Mouse (Mus musculus) forebrain, embryonic 11.5 days (tissue): Measurements from ENCODE around the gene Col4a2. TPM values are rescaled to one million over a fixed set of nuclear protein-coding genes. Genes with fewer than 3 reads are reported as not detected.

Experiments
- ATAC-seq: fragments of 200-750 bp; cut with Nextera tagmentation; replicated peaks from 2 replicates; pipeline ENCODE4 v1.8.0; 2017; ENCODE audit warnings: moderate TSS enrichment; ENCODE audit not compliant: low FRiP score
- DNase-seq: peaks from one replicate; pipeline ENCODE4 v3.0.0-alpha.2; 2017; ENCODE audit warnings: low spot score
- H3K27ac ChIP-seq: fragments of 300-500 bp; sonication (generic); 2 replicates; pipeline ENCODE4 v1.5.1; 2014; ENCODE audit warnings: low read depth, low read length
- H3K27me3 ChIP-seq: fragments of 300-500 bp; sonication (generic); 2 replicates; pipeline ENCODE4 v1.6.1; 2014; ENCODE audit warnings: mild to moderate bottlenecking, low read length, mixed read lengths; ENCODE audit not compliant: control insufficient read depth, insufficient read depth
- H3K36me3 ChIP-seq: fragments of 300-500 bp; sonication (generic); 2 replicates; pipeline ENCODE4 v1.6.1; 2014; ENCODE audit warnings: mild to moderate bottlenecking, low read length, moderate library complexity, mixed read lengths; ENCODE audit not compliant: control insufficient read depth, insufficient read depth
- H3K4me1 ChIP-seq: fragments of 300-500 bp; sonication (generic); replicated peaks from 2 replicates; pipeline ENCODE4 v1.6.1; 2014; ENCODE audit warnings: low read length, mixed read lengths; ENCODE audit not compliant: control insufficient read depth, insufficient read depth
- H3K4me2 ChIP-seq: fragments of 300-500 bp; sonication (generic); 2 replicates; pipeline ENCODE4 v1.6.1; 2014; ENCODE audit warnings: low read depth, mild to moderate bottlenecking, low read length, moderate library complexity, mixed read lengths; ENCODE audit not compliant: severe bottlenecking
- H3K4me3 ChIP-seq: fragments of 300-500 bp; sonication (generic); 2 replicates; pipeline ENCODE4 v1.5.1; 2014; ENCODE audit warnings: low read depth, low read length
- H3K9ac ChIP-seq: fragments of 300-500 bp; sonication (generic); 2 replicates; pipeline ENCODE4 v1.6.1; 2014; ENCODE audit warnings: low read length
- H3K9me3 ChIP-seq: fragments of 300-500 bp; sonication (generic); 2 replicates; pipeline ENCODE4 v1.6.1; 2016; ENCODE audit warnings: low read length, mixed read lengths; ENCODE audit not compliant: control insufficient read depth
- WGBS: fragments of 180-500 bp; shearing (Covaris S2); extraction: QIAGEN DNeasy Blood & Tissue Kit; methylation state at CpG from one replicate; pipeline ENCODE4 v1.1.7; 2014; 5-methylcytosine and 5-hydroxymethylcytosine counted together
- polyA plus RNA-seq: library from polyadenylated mRNA; unstranded; fragments of >200 nt; fragmentation: Nextera tagmentation; extraction: Ambion mirVana; gene quantifications from 2 replicates; pipeline ENCODE4 v1.2.1, GENCODE M21; 2014

Gene Col4a2
- polyA plus RNA-seq, 1 experiment from 2014 or later = 45.4 TPM

GRCm38 (mm10) chr8:11395601-11396000 is 83.0 kb downstream of the Col4a2 start:
- DNase-seq = no peak

DNA sequence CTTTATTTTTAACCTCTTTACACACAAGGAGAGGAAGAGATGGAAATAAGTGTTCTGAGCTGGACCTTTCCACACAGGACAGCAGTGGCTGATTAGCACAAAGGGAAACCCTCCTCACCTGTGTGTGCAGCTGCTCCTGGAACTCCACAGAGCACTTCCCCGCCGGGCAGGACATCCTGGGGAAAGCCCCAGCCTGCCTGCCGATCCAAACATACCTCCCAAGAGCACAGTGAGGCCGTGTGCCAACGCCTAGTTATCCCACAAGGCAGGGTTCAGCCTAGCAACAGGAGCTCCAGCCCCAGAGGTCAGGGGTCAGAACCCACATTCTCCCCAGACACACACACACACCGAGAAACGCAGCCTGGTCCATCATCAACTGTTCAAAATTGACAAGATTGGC is 83.5 kb downstream of the Col4a2 start:
- Histone ChIP-seq H3K36me3 (no peaks in the 10 kb centered on the region), H3K4me2 (no peak overlapping the region), H3K27me3 (no peaks in the 10 kb centered on the region), H3K9ac (no peak overlapping the region), H3K27ac (no peak overlapping the region), H3K4me1 (no peaks in the 10 kb centered on the region), H3K9me3 (no peaks in the 10 kb centered on the region), H3K4me3 (no peak overlapping the region)
- no peak for ATAC-seq
- 77% methylated on average over 7 of the region's 7 CpGs for WGBS
- no peak for DNase-seq

More at GRCm38 (mm10) chr8:11395601-11396000, 83.0 kb downstream of the Col4a2 start:
- no peak overlapping the region for H3K4me2 ChIP-seq
- no peaks in the 10 kb centered on the region for H3K9me3 ChIP-seq
- no peak for ATAC-seq
- no peak overlapping the region for H3K9ac ChIP-seq
- no peaks in the 10 kb centered on the region for H3K4me1 ChIP-seq
- no peak overlapping the region for H3K27ac ChIP-seq
- H3K36me3 ChIP-seq = no peaks in the 10 kb centered on the region
- H3K27me3 ChIP-seq = no peaks in the 10 kb centered on the region
- 84% methylated on average over 10 of the region's 10 CpGs for WGBS
- no peak overlapping the region for H3K4me3 ChIP-seq

GRCm38 (mm10) chr8:11397126-11397525 is 84.5 kb downstream of the Col4a2 start:
- WGBS = 89% methylated on average over 9 of the region's 9 CpGs
- Histone ChIP-seq H3K9ac (no peak overlapping the region), H3K27ac (no peak overlapping the region), H3K36me3 (no peaks in the 10 kb centered on the region), H3K4me1 (no peaks in the 10 kb centered on the region), H3K9me3 (no peaks in the 10 kb centered on the region), H3K27me3 (no peaks in the 10 kb centered on the region), H3K4me2 (no peak overlapping the region), H3K4me3 (no peak overlapping the region)
- no peak for ATAC-seq
- DNase-seq = no peak

DNA sequence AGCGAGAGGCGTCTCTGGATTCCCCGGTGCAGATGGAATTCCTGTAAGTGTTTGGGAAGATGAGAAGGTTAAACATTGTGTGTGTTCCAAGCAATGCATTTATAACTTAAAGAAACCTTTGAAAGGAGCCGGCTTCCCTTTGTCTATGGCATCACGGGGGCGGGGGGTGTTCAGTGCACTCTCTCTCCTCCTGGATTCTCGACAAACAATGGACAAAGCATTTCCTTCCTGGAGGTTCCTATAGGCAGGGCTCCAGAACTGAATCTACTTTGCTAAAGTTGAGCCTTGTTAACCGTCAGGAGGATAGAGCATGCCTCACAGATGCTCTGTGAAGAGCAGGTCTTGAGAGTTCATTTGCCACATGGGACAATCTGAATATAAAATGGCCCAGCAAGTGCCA is 87.1 kb downstream of the Col4a2 start:
- H3K36me3 ChIP-seq = no peaks in the 10 kb centered on the region
- no peaks in the 10 kb centered on the region for H3K27me3 ChIP-seq
- H3K9me3 ChIP-seq = no peaks in the 10 kb centered on the region
- ATAC-seq (no peak), DNase-seq (no peak)
- 47% methylated on average over 8 of the region's 8 CpGs for WGBS
- no peak overlapping the region for H3K4me2 ChIP-seq
- H3K4me1 ChIP-seq = no peaks in the 10 kb centered on the region
- no peak overlapping the region for H3K4me3 ChIP-seq
- H3K27ac ChIP-seq = no peak overlapping the region
- no peak overlapping the region for H3K9ac ChIP-seq

DNA sequence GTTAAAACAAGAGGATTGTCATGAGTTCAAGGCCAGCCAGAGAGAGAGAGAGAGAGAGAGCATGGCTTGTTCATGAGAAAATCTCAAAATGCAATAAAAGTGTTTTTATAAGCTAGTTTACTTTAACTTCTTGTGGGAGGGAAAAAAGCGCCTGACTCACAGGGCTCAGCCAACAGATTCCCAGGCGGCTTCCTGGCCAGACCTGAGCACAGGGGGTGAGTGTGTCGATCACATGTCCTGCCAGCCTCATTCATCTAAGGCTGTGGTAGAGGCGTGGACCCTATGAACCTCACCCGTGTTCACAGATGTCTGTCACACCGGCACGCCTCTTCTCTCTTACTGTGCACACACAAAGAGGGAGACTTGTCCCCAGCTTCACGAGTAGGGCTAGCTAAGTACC is 87.6 kb downstream of the Col4a2 start:
- 88% methylated on average over 8 of the region's 8 CpGs for WGBS
- Histone ChIP-seq H3K36me3 (no peaks in the 10 kb centered on the region), H3K4me2 (no peak overlapping the region), H3K27ac (no peak overlapping the region), H3K4me1 (no peaks in the 10 kb centered on the region), H3K9ac (no peak overlapping the region), H3K9me3 (no peaks in the 10 kb centered on the region), H3K4me3 (no peak overlapping the region), H3K27me3 (no peaks in the 10 kb centered on the region)
- ATAC-seq (no peak), DNase-seq (no peak)

- WGBS = 97% methylated on average over 5 of the region's 5 CpGs
Measured at GRCm38 (mm10) chr8:11401183-11401582, 88.6 kb downstream of the Col4a2 start.

GRCm38 (mm10) chr8:11402220-11402619 is 89.6 kb downstream of the Col4a2 start:
- H3K27me3 ChIP-seq = no peaks in the 10 kb centered on the region
- H3K27ac ChIP-seq = no peak overlapping the region
- H3K4me2 ChIP-seq = no peak overlapping the region
- 90% methylated on average over 4 of the region's 4 CpGs for WGBS
- H3K9me3 ChIP-seq = no peaks in the 10 kb centered on the region
- H3K4me3 ChIP-seq = no peak overlapping the region
- DNase-seq (no peak), ATAC-seq (no peak)
- H3K36me3 ChIP-seq = no peaks in the 10 kb centered on the region
- no peak overlapping the region for H3K9ac ChIP-seq
- H3K4me1 ChIP-seq = no peaks in the 10 kb centered on the region

More at GRCm38 (mm10) chr8:11401183-11401582, 88.6 kb downstream of the Col4a2 start:
- DNase-seq (no peak), ATAC-seq (no peak)
- no peak overlapping the region for H3K4me3 ChIP-seq
- H3K4me2 ChIP-seq = no peak overlapping the region
- H3K36me3 ChIP-seq = no peaks in the 10 kb centered on the region
- H3K27me3 ChIP-seq = no peaks in the 10 kb centered on the region
- H3K9ac ChIP-seq = no peak overlapping the region
- H3K9me3 ChIP-seq = no peaks in the 10 kb centered on the region
- H3K4me1 ChIP-seq = no peaks in the 10 kb centered on the region
- H3K27ac ChIP-seq = no peak overlapping the region

DNA sequence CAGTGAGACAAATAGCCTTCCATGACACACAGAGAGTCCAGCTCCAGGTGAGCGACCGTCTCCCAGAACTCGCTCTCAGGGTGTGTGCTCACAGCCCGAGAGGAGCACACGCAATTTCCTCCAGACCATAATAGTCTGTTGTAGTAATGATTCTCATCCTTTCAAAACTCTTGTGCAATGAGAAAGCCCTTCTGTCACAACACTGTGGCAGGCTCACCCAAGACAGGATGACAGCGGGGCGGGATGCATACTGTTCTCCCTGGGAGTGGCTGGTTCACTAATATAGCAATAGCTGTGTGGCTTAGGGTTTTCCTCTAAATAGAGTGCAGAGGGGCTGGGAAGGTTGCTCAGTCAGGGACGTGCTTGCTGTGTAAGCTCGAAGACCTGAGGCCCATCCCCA is 91.2 kb downstream of the Col4a2 start:
- Histone ChIP-seq H3K4me1 (no peaks in the 10 kb centered on the region), H3K9me3 (no peaks in the 10 kb centered on the region), H3K9ac (no peak overlapping the region), H3K27me3 (no peaks in the 10 kb centered on the region), H3K27ac (no peak overlapping the region), H3K36me3 (no peaks in the 10 kb centered on the region), H3K4me2 (no peak overlapping the region), H3K4me3 (no peak overlapping the region)
- DNase-seq (no peak), ATAC-seq (no peak)
- WGBS = 93% methylated on average over 9 of the region's 9 CpGs

- H3K27ac ChIP-seq = no peak overlapping the region
- H3K9me3 ChIP-seq = no peaks in the 10 kb centered on the region
- H3K4me2 ChIP-seq = no peak overlapping the region
- H3K4me1 ChIP-seq = no peaks in the 10 kb centered on the region
- no peak overlapping the region for H3K9ac ChIP-seq
- DNase-seq (no peak), ATAC-seq (no peak)
- no peak overlapping the region for H3K4me3 ChIP-seq
- 73% methylated on average over 4 of the region's 4 CpGs for WGBS
- no peaks in the 10 kb centered on the region for H3K36me3 ChIP-seq
- no peaks in the 10 kb centered on the region for H3K27me3 ChIP-seq
Measured at GRCm38 (mm10) chr8:11404614-11405013, 92.0 kb downstream of the Col4a2 start.
